Mouse (Mus musculus) G1E (cell line): ENCODE results near the gene Gnaq.

Experiments
- CTCF ChIP-seq: IDR thresholded peaks from 2 replicates; pipeline ENCODE4 v1.5.1; 2012; ENCODE audit warnings: low read depth, low read length, inconsistent platforms, mixed read lengths
- GATA1 ChIP-seq: IDR thresholded peaks from 2 replicates; pipeline ENCODE4 v1.6.1; 2012; ENCODE audit warnings: borderline replicate concordance, low read length, inconsistent platforms, mixed read lengths
- GATA2 ChIP-seq: IDR thresholded peaks from 2 replicates; pipeline ENCODE4 v1.6.1; 2012; ENCODE audit warnings: low read depth, low read length, inconsistent platforms, borderline replicate concordance
- POLR2AphosphoS5 ChIP-seq: IDR thresholded peaks from 2 replicates; pipeline ENCODE4 v1.6.1; 2012; ENCODE audit warnings: low read depth, low read length, inconsistent platforms; ENCODE audit not compliant: insufficient replicate concordance
- TAL1 ChIP-seq: conservative IDR thresholded peaks from 2 replicates; pipeline ENCODE4 v1.6.1; 2012; ENCODE audit warnings: low read depth, low read length, inconsistent platforms, mixed read lengths

GRCm38 (mm10) chr19:16252696-16253095 is 120.1 kb downstream of the Gnaq start:
- no peak for TF ChIP-seq POLR2AphosphoS5
- TF ChIP-seq CTCF = no peak
- TF ChIP-seq GATA2 = no peak
- TF ChIP-seq GATA1 = no peak
- TF ChIP-seq TAL1 = no peak
